Mouse (Mus musculus) lung, postnatal 0 days (tissue): ENCODE measurements around the gene Prdm16. TPM values are rescaled to one million over a fixed set of nuclear protein-coding genes. Genes with fewer than 3 reads are reported as not detected.

Experiments used
- ATAC-seq: fragments of 200-750 bp; cut with Nextera tagmentation; 2 replicates; pipeline ENCODE4 v1.8.0; 2017; ENCODE audit warnings: moderate library complexity
- DNase-seq: peaks from one replicate; pipeline ENCODE4 v3.0.0-alpha.2; 2016; ENCODE audit warnings: low spot score
- H3K27ac ChIP-seq: fragments of 300-500 bp; sonication (generic); 2 replicates; pipeline ENCODE4 v1.5.1; 2014; ENCODE audit warnings: antibody characterized with exemption, mild to moderate bottlenecking, low read length, mixed read lengths
- H3K27me3 ChIP-seq: fragments of 300-500 bp; sonication (generic); replicated peaks from 2 replicates; pipeline ENCODE4 v1.6.1; 2014; ENCODE audit warnings: low read length, mixed read lengths; ENCODE audit not compliant: insufficient read depth
- H3K36me3 ChIP-seq: fragments of 300-500 bp; sonication (generic); 2 replicates; pipeline ENCODE4 v1.6.1; 2014; ENCODE audit warnings: low read length, mixed read lengths; ENCODE audit not compliant: insufficient read depth
- H3K4me1 ChIP-seq: fragments of 300-500 bp; sonication (generic); 2 replicates; pipeline ENCODE4 v1.6.1; 2014; ENCODE audit warnings: antibody characterized with exemption, low read depth, low read length, mixed read lengths; ENCODE audit not compliant: insufficient read depth
- H3K4me2 ChIP-seq: fragments of 300-500 bp; sonication (generic); replicated peaks from 2 replicates; pipeline ENCODE4 v1.6.1; 2014; ENCODE audit warnings: low read depth, mild to moderate bottlenecking, low read length, moderate library complexity, mixed read lengths
- H3K4me3 ChIP-seq: fragments of 300-500 bp; sonication (generic); 2 replicates; pipeline ENCODE4 v1.5.1; 2014; ENCODE audit warnings: low read depth, low read length
- H3K9ac ChIP-seq: fragments of 300-500 bp; sonication (generic); replicated peaks from 2 replicates; pipeline ENCODE4 v1.6.1; 2014; ENCODE audit warnings: low read depth, mild to moderate bottlenecking
- H3K9me3 ChIP-seq: fragments of 300-500 bp; sonication (generic); 2 replicates; pipeline ENCODE4 v1.6.1; 2016; ENCODE audit warnings: low read length, mixed read lengths
- CTCF ChIP-seq: IDR thresholded peaks from 2 replicates; pipeline ENCODE4 v1.5.1; 2016; ENCODE audit warnings: antibody characterized with exemption, mild to moderate bottlenecking
- EP300 ChIP-seq: IDR thresholded peaks from 2 replicates; pipeline ENCODE4 v1.6.1; 2016; ENCODE audit warnings: antibody characterized with exemption, mild to moderate bottlenecking, control low read depth
- WGBS: fragments of 180-500 bp; shearing (Covaris S2); extraction: QIAGEN DNeasy Blood & Tissue Kit; methylation state at CpG from one replicate; pipeline ENCODE4 v1.1.7; 2014; 5-methylcytosine and 5-hydroxymethylcytosine counted together
- polyA plus RNA-seq: library from polyadenylated mRNA; unstranded; fragments of >200 nt; fragmentation: Nextera tagmentation; extraction: Ambion mirVana; gene quantifications from 2 replicates; pipeline ENCODE4 v1.2.1, GENCODE M21; 2015

Gene Prdm16
- polyA plus RNA-seq, 1 experiment from 2014 or later, result 15.2 TPM

DNA sequence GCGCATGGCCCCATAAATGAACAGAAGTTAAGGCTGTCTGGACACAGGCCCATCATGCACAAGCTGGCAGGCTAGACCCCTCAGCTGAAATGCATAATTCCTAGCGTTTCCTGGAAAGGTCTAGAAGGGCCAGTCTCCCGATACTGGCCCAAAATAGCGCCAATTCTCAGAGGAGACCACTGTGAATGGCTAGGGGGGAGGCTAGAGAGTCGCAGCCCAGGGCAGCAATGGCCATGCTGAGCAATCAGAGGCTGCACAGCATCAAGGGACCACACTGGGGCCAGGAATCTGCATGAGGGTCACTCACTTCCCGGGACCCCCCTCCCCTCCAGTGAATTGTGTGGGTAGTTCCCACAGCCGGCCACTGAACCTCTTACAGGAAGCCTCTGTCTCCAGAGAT lies 353.0 kb downstream of the Prdm16 start:
- Histone ChIP-seq H3K9me3 (no peaks in the 10 kb centered on the region), H3K9ac (no peak overlapping the region), H3K36me3 (no peaks in the 10 kb centered on the region; the same call in 1 of the 2 replicates), H3K27ac (no peak overlapping the region), H3K27me3 (no peaks in the 10 kb centered on the region), H3K4me3 (no peak overlapping the region), H3K4me2 (no peak overlapping the region), H3K4me1 (no peaks in the 10 kb centered on the region)
- ATAC-seq (no peak), DNase-seq (no peak)
- WGBS, result 58% methylated on average over 7 of the region's 7 CpGs
- TF ChIP-seq CTCF (no peak), EP300 (no peak)

DNA sequence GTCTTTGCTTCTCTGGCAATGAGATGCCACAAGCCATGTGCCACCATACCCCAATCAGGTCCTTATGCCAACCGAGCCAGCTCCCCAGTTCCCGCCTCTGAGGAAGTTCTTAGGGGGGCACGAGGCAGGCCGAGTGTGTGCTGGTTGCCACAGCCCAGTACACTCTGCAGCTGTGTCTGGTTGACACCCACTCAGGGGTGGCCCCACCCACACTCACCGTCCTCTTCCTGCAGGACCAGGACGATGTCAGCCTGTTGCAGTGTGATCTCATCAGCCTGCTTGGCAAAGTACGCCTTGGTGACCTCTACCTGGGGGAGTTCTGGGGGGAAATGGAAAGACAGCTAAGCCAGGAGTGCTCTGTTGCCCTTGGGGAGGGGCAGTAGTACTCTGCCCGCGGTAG lies 357.2 kb downstream of the Prdm16 start:
- Histone ChIP-seq H3K27ac (no peak overlapping the region), H3K27me3 (no peaks in the 10 kb centered on the region), H3K4me2 (no peak overlapping the region), H3K4me1 (no peaks in the 10 kb centered on the region), H3K9ac (no peak overlapping the region), H3K36me3 (no peaks in the 10 kb centered on the region; the same call in 1 of the 2 replicates), H3K4me3 (no peak overlapping the region), H3K9me3 (no peaks in the 10 kb centered on the region)
- no peak for TF ChIP-seq EP300
- no peak for TF ChIP-seq CTCF
- 59% methylated on average over 9 of the region's 9 CpGs for WGBS
- DNase-seq (no peak), ATAC-seq (0 out of 2 replicates have a peak, but pooled peaks have one; percentile 18)

DNA sequence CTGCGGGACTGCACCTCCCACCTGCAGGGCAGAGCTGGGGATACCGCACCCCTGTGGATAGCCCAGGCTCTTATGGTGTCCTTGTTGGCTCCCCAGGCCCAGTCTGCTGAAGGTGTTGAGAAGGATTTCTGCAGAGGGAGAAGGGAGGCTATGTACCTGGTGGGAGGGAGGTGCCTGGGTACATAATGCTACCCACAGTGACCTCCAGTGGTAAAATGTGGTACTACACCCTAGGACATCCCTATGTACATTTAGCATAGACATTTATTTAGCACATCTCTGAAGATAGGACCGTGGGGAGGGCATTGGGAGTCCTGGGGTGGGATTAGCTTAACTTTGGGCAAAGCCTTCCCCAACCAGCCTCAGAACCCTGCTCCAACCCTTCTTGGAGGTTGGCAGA lies 363.7 kb downstream of the Prdm16 start:
- TF ChIP-seq CTCF, result peak; percentile 86
- no peak for TF ChIP-seq EP300
- Histone ChIP-seq H3K9me3 (no peaks in the 10 kb centered on the region), H3K4me2 (no peak overlapping the region), H3K4me3 (no peak overlapping the region), H3K27me3 (no peaks in the 10 kb centered on the region), H3K4me1 (0 out of 2 replicates have a peak, but pooled peaks cover 5% of the 10 kb centered on the region), H3K9ac (no peak overlapping the region), H3K27ac (no peak overlapping the region), H3K36me3 (no peaks in the 10 kb centered on the region)
- ATAC-seq (no peak), DNase-seq (peak; percentile 75)
- 56% methylated on average over 3 of the region's 3 CpGs for WGBS

DNA sequence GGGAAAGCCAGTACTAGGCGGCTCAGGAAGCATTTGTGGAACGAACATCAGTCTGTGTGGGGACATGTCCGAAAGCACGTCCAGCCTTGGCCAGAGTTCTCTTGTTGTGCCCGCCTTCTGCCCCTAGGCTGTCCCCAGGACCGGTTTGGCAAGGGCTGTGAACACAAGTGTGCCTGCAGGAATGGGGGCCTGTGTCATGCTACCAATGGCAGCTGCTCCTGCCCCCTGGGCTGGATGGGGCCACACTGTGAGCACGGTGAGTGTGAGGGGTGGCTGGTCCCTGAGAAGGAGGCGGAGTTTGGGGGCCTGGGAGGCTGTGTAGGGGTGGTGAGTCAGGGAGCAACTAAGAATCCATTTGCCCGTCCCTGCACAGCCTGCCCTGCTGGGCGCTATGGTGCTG lies 367.2 kb downstream of the Prdm16 start:
- Histone ChIP-seq H3K4me2 (no peak overlapping the region), H3K4me3 (no peak overlapping the region), H3K36me3 (no peaks in the 10 kb centered on the region), H3K4me1 (0 out of 2 replicates have a peak, but pooled peaks cover 5% of the 10 kb centered on the region), H3K27ac (0 out of 2 replicates have a peak overlapping the region, but pooled peaks have one; percentile 9), H3K9me3 (no peaks in the 10 kb centered on the region), H3K27me3 (no peaks in the 10 kb centered on the region), H3K9ac (no peak overlapping the region)
- TF ChIP-seq CTCF (peak; percentile 21), EP300 (no peak)
- ATAC-seq (peak; percentile 79), DNase-seq (peak; percentile 51)
- 31% methylated on average over 10 of the region's 10 CpGs for WGBS

DNA sequence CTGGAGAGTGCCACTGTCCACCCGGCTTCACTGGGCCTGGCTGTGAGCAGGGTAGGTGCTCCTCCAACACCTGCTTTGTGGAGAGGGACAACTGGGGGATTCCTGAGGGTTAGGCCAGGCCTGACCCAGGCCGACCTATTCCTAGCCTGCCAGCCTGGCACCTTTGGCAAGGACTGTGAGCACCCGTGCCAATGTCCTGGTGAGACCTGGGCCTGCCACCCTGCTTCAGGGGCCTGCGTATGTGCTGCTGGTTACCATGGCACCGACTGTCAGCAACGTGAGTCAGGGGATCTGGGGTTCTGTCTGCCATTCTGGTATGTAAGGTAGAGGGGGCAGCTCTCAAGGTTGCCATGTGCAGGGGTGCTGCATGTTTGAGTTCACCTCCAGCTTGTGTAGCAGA lies 369.2 kb downstream of the Prdm16 start:
- Histone ChIP-seq H3K9ac (no peak overlapping the region), H3K4me2 (no peak overlapping the region), H3K4me1 (0 out of 2 replicates have a peak, but pooled peaks cover 5% of the 10 kb centered on the region), H3K36me3 (no peaks in the 10 kb centered on the region), H3K9me3 (no peaks in the 10 kb centered on the region), H3K4me3 (no peak overlapping the region), H3K27ac (no peak overlapping the region), H3K27me3 (no peaks in the 10 kb centered on the region)
- 76% methylated on average over 6 of the region's 6 CpGs for WGBS
- DNase-seq, result no peak
- ATAC-seq, result no peak
- TF ChIP-seq CTCF (no peak), EP300 (no peak)

Other genes starting within 250 kb of the Prdm16 start
- gene Actrt2, start 31.0 kb upstream of the Prdm16 start, polyA plus RNA-seq, result not detected in 2 replicates
- gene Ttc34, start 200.6 kb upstream of the Prdm16 start, polyA plus RNA-seq, result 0.54 and 0.56 TPM in 2 replicates
- 0.06 and 0.07 TPM in 2 replicates for gene Mmel1, start 232.7 kb upstream of the Prdm16 start, polyA plus RNA-seq